Mouse (Mus musculus) left cerebral cortex, adult 8-10 months (tissue): ENCODE measurements around the gene Jpt2. TPM values are rescaled to one million over a fixed set of nuclear protein-coding genes. Genes with fewer than 3 reads are reported as not detected.

Experiments used
- DNase-seq, 2 experiments: peaks; one replicate each; pipeline ENCODE4 v3.0.0; 2022; ENCODE audit warnings: low spot score in 2 of 2
- total RNA-seq, 4 experiments: library from RNA; stranded (reverse); gene quantifications; 2 replicates each; pipeline ENCODE4 v1.2.4; 2022

Jpt2 gene
- total RNA-seq, 4 experiments from 2014 or later, result 5.4 to 7.7 (median 7.0) TPM

DNA sequence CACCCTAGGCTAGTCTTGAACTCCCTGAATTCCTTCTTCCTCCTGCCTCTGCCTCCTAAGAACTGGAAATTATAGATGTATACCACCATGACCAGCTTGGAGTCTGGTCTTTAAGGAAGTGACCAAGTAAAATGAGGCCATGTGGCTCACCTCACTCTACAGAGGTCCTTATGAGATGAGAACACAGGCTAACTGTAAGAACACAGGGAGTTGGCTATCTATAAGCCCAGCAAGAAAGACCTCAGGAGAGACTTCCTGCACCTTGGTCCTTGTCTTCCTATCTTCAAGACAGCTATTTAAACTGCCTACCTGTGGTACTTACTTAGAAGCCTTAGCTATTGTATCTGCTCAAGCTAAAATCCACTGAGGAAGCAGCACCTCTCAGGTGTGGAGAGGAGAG, 46.5 kb downstream of the Jpt2 start:
- DNase-seq, result no peak

DNA sequence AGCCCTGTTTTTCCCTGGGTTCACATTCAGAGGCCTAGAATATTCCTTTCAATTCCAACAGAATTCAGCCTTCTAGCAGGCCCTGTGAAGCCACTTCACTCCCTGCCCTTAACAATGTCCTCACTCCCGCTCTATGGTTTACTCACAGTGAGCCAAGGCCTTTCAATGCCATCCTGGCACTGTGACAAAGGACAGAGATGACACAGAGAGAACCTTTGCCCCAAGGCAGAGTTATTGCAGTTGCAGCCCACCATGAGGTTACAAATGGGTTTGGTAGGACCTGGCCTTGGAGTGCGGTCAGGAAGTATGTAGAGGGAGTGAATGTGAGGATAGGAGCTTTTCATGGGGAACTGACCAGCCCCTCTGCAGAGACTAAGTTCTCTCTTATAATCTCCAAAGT, 52.9 kb downstream of the Jpt2 start:
- DNase-seq, result no peak

- DNase-seq, result no peak
Observed at GRCm38 (mm10) chr17:24903767-24904166, 56.7 kb downstream of the Jpt2 start.

GRCm38 (mm10) chr17:24902671-24903474, 57.6 kb downstream of the Jpt2 start:
- DNase-seq, result peak in 1 of 2 experiments; percentile 13

DNA sequence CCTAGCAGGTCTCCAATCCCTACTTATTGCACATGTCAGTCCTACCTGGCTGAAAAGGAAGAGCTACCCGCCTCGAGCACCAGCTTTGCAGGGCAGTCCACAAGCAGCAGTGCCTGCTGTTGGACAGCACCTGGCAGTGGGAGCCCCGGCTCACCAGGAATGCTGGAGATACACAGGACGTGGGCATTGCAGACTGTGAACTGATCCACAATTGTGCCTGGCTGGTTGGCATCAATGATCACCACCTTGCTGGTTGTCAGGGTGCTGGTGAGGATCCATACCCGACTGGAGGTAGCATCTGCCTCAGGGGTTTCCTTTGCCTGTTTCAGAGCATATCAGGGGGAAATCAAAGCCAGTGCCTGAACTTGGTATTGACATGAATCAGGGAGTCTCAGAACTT, 58.4 kb downstream of the Jpt2 start:
- peak in 1 of 2 experiments; percentile 4 for DNase-seq

DNA sequence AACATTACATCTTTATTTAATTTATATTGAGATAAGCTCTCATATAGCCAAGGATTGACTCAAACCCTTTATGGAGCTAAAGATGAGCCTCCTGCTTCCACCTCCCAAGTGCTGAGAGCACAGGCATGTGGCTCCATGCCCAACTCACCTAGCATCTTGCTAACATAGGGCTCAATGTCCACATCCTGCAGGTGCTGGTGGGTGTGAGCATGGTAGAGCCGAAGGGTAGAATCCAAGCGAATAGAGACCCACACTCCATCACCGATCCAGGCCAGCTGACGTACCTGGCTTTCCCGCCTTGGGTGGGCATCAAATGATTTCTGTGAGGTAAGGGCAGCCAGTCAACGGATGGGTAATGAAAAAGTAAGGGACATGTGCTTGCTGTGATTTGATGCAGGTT, 60.5 kb downstream of the Jpt2 start:
- DNase-seq, result peak in 1 of 2 experiments; percentile 12

DNA sequence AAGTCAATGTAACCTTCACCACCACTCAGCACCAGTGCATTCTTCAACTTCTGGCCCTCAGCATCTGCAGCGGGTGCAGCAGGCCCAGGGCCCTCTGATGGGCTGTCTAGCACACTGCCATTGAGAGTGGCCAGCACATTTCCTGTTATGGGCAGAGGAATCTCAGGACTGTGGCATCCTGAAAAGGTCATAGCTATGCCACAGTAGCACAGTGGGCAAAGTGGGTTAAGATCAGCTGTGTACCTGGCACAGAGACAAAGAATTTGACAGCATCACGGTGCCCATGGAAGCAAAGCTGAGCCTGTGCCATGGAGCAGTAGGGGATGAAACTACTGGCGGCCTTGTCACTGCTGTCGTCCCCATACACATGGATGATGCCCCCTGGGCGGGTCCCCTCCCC, 61.3 kb downstream of the Jpt2 start:
- DNase-seq, result peak in 1 of 2 experiments; percentile 11

- DNase-seq, result peak in 1 of 2 experiments; percentile 6
Observed at GRCm38 (mm10) chr17:24898041-24898854, 62.2 kb downstream of the Jpt2 start.

GRCm38 (mm10) chr17:24897600-24897999, 62.9 kb downstream of the Jpt2 start:
- DNase-seq, result no peak

- DNase-seq, result no peak
Observed at GRCm38 (mm10) chr17:24896993-24897269, 63.6 kb downstream of the Jpt2 start.

- DNase-seq, result peak; percentile 66 to 75
Observed at GRCm38 (mm10) chr17:24896241-24896992, 64.1 kb downstream of the Jpt2 start, which contains the start of gene Nme3. TSS of gene Nme3 (plus strand) at chr17:24896500.

DNA sequence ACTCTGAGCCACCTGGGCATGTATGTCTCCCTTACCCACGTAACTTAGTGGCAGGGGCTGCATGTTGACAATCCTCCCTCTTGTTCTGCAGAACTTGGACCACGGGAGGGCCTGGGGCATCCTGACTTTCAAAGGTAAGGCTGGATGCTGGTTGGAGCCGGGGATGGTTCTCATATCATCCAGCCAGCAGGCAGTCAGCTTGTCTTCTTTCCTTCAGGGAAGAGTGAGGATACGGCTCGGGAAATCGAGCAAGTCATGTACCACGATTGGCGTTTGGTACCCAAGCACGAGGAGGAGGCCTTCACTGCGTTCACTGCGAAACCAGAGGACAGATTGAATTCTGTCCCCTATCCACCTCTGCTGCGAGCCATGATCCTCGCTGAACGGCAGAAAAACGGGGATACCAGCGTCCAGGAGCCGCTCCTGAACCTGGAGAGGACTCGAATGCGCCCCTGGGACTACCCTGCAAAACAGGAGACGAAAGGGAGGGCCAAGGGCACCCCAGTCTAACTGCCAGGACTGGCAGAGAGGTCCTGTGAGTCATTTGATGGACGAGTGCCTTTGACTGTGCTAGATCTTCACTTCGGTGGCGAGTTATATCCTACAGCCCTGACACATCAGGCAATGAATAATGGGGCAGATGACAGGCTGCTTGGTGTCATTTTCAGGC, 64.8 kb downstream of the Jpt2 start:
- DNase-seq, result no peak

GRCm38 (mm10) chr17:24894995-24895547, 65.4 kb downstream of the Jpt2 start, which contains the start of the genes Eme2 and Mrps34:
TSS of gene Eme2 (minus strand) at chr17:24895087.
TSS of gene Mrps34 (plus strand) at chr17:24895116.
- DNase-seq, result peak in 1 of 2 experiments; percentile 75

DNA sequence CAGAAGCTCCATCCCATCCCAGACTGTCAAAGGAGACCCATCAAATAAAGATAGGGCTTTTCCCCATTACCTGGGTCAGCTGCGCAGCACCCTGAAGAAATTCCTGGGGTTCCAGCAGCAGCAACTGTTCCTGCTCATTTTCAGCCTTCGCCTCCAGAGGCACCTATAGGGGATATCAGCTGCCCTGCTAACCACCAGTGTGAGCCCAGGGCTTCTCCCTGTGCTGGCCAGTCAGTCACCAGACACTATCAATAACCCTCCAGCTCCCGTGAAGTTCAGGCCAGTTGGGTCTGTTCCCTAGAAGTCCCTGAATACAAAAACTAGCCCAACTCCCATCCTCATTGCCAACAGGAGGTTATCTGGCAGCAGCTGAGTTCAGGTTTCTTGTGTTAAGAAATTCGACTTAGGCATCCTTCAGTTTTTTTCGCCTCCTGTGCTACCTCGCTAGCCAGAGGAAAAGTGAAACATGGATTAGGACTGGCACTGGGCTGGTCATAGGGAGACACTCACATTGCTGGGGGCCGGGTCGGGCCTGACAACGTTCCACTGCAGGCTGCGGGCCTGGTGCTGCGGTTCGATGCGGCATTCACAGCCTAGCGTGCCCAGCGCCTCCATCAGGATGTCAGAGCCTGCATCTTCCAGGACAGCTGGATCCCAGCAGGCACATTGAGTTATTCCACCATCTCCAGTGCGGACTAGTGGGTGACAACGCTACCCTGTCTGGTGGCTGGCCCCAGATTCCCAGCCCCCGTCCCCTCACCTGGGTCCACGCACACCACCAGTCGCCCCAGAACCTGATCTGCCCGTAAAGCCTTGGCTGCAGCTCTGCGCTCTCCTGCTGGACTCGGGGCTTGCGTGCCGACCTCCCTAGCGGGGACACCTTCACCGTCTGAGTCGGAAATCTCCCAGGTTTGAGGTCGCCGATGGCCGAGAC, 66.2 kb downstream of the Jpt2 start:
- DNase-seq, result no peak

DNA sequence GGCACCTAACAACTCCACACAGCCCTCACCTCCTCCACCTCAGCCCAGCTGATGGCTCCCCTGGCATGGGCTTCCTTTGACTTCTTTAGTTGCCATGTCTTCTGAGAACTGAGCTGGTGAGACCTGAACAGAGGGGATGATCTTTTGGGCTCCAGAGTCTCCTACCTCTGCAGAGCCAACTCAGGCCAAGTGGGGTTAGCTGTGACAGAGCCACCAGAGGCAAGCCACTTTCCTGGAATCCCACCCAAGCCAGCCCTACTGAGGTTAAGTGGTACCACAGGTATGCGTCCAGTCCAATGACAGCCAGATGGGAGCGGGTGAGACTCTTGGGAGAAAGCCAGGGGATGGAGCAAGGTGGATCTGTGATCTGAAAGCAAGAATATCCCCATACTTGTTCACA, 67.2 kb downstream of the Jpt2 start:
- no peak for DNase-seq

DNA sequence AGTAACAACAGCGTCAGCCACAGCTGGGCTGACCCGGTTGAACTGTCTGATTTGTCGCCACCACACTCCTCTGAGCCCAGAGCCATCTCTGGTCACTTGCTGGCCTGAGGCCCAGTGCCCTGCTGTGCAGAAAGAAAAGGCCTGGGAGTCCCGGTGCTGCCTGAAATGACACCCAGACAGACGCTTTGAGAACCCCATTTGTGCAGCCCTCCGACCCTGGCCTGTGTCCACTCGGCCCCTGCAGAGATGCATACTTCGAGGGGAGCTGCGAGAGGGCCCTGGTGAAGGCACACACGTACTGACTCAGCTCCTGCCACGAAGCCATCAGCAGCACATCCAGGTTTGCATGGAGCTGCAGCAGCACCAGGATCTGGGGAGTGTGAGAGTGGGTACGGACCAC, 67.7 kb downstream of the Jpt2 start:
- DNase-seq, result no peak

- DNase-seq, result peak in 1 of 2 experiments; percentile 27
Observed at GRCm38 (mm10) chr17:24891321-24891720, 69.2 kb downstream of the Jpt2 start.

DNA sequence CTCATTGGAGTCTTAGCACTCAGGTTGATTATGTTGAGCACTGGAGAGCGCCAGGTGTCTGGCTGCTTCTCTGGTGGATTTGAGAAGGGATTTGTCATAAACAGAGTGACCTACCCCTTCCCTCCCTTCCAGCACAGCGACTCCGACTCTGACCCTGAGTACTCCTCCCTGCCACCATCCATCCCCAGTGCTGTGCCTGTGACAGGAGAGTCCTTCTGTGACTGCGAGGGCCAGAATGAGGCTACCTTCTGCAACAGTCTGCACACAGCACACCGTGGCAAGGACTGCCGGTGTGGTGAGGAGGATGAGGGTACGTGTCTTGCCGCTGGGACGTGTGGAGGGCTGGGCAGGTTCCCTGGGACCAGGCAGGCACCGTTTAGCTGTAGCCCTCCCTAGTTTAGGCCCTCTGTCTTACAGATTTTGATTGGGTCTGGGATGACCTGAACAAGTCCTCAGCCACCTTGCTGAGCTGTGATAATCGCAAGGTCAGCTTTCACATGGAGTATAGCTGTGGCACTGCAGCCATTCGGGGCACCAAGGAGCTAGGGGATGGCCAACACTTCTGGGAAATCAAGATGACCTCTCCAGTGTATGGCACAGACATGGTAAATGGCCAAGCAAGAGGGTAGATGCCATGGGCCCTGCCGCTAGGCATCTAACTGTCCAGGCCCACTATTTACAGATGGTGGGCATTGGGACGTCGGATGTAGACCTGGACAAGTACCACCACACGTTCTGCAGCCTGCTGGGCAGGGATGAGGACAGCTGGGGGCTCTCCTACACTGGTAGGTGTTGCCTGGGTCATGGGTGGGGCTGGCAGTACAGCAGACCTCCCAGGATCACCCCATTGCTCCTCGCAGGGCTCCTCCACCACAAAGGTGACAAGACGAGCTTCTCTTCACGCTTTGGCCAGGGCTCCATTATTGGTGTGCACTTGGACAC, 70.1 kb downstream of the Jpt2 start:
- no peak for DNase-seq

- peak in 1 of 2 experiments; percentile 11 for DNase-seq
Observed at GRCm38 (mm10) chr17:24888862-24889261, 71.6 kb downstream of the Jpt2 start.
